Mouse (Mus musculus) retina, embryonic 14.5 days (tissue): ENCODE results near the gene Polr1d.

Experiments
- DNase-seq: peaks from one replicate; pipeline ENCODE4 v3.0.0-alpha.2; 2015; ENCODE audit warnings: low spot score

Polr1d gene

DNA sequence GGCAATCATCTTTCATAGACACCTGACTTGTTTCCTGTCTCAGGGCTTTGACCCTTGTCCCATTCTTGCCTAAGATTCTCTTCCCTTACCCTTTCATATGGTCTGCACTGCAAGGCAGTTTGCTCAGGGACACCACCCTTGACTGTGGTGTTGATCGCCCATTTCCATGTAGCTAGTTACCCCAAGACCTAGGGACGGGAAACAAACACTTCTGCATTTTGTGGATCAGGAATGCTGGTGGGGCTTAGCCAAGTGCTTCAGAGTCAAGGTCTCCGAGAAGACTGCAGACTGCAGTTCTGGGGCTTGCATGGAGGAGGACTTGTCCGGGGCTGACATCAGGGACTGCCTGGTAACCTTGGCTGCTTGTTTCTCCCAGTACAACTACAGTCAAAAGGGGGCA lies 10.0 kb downstream of the Polr1d start:
- DNase-seq: no peak

GRCm38 (mm10) chr5:147089836-147090235 lies 13.0 kb downstream of the Polr1d start:
- no peak for DNase-seq

DNA sequence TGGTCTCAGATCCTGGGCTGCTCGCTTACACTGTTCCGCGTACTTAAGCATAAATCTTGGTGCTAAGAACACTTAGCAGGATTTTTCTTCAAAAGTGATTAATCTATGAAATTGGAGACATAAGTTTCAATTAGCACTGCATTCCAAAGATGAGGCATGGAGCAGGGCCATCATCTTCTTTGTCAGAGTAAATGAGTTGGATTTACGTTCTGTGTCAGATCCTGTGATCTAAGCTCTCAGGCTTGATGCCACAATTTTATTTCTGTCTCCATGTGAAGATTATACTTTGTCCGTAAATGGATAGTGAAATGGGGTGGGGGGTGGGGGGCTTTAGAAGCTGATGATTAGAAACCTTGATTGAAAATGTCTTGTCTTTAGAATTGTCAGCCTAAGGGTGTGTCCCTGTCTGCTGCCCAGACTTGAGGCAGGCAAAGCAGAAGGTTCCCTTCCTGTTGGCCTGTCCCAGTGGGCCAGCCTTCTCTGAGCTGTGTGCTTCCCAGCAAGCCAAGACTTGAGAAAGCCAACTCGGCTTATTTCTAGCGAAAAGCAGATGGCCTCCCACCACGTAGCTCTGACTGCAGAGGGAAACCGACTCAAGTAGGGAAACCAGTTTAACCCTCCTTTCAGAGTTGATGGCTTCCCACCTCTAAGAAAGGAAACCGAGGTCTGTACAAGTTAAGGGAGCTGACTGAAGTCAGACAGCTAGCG lies 13.6 kb downstream of the Polr1d start:
- no peak for DNase-seq

DNA sequence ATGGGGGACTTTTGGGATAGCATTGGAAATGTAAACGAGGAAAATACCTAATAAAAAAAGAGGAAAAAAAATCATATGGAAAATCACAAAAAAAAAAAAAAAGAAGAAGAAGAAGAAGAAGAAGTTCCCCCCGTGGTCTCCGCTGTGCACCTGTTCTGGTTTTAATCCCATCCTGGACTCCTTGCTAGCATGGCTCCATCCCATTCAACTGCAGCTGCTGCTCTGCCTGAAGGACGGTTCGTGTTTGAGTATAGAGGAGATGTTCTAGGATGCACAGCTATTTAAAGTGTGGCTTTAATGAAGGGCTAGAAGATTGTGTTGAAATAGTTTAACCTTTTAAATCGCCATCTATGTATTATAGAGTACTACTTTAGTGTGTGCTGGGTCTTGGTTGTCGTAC lies 15.6 kb downstream of the Polr1d start:
- DNase-seq: no peak

- DNase-seq: no peak
These were observed 17.4 kb downstream of the Polr1d start for GRCm38 (mm10) chr5:147094296-147094695.

GRCm38 (mm10) chr5:147096586-147096985 lies 19.7 kb downstream of the Polr1d start:
- no peak for DNase-seq

DNA sequence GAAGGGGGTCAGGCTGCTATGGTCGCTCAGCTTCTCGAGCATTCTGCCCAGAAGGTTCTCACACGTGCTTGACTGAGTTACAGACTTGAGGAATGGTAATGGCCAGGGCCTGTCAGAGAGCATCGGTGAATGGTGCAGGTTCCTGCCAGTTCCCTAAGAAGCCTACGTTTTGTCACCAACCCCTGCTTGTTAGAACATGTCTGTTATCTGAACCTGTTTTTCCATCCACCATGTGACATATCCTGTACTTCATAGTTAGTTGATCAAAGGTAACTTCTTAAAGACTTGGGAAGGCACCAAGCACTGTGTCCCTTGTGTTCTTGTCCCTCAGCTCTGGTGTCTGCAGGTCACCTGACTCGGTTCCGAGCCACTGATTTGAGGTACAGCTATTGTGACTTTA lies 21.8 kb downstream of the Polr1d start:
- DNase-seq: no peak

- DNase-seq: no peak
These were observed 23.3 kb downstream of the Polr1d start for GRCm38 (mm10) chr5:147100180-147100579.

DNA sequence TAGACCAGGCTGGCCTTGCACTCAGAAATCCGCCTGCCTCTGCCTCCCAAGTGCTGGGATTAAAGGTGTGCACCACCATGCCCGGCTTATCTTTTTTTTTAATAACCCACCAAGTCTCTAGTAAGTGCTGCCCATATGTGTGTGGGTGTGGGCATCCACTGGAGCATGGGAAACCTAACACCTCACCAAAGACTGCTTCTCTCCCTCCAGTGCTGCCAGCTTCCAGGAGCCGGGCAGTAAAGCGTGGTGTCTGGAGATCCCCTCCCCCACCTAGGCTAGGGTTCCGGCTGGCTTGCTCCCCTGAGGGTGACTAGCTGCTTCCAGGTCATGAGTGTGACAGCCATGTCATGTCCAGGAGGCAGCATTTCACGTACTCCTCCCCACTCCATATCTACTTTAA lies 25.4 kb downstream of the Polr1d start:
- DNase-seq: no peak

GRCm38 (mm10) chr5:147107276-147107675 lies 30.4 kb downstream of the Polr1d start:
- no peak for DNase-seq

GRCm38 (mm10) chr5:147108861-147109591 lies 32.2 kb downstream of the Polr1d start:
- DNase-seq: no peak

GRCm38 (mm10) chr5:147114738-147115137 lies 37.9 kb downstream of the Polr1d start:
- DNase-seq: no peak

DNA sequence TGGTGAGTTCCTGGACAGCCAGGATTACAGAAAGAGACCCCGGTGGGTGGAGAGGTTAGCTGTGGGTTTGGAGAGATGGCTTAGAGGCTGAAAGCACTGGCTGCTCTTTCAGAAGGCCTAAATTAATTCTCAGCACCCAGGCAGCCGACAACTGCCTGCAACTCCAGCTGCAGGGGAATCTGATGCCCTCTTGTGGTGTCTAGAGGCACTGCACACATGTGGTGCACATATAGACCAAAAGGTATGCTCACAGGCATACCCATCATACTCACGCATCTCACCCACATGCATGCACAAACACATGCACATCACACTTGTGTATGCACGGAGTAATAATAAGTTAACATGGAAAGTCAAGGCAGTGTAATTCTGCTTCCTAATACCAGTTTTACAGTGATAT lies 38.8 kb downstream of the Polr1d start:
- no peak for DNase-seq

- no peak for DNase-seq
These were observed 40.2 kb downstream of the Polr1d start for GRCm38 (mm10) chr5:147117027-147117426.

DNA sequence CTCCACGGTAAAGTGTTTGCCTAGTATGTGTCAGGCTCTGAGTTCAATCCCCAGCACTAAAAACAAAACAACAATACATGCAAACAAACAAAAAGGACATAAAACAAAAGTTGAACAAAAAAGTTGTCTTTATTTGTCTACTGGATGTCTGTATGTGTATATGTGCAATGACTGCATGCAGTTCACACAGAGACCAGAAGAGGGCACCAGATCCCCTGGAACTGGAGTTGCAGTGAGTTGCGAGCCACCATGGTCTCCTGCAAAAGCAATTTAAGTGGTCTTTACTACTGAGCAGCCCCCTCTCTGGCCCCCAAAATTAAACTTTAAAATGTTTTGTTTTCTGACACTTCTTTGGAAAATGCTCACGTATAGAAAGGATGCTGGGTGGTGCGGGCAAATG lies 44.3 kb downstream of the Polr1d start:
- peak; percentile 32 for DNase-seq

DNA sequence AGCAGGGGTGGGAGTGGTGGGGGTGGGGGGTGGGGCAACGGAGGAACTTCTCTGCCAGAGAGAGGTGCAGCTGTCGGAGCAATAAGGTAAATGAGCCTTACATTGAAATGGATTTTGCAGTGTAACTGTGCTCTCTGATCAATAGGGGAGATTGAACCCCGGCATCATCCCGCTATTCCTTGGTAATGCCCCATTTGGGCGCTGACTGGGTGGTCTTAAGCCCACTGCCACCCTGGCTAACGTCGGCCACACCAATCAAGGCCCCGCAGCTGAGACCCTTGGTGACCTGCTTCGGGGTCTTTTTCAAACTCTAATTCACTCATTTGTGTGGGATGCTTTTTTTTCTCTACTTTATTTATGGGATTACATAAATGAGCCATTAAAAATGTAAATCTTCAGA lies 47.9 kb downstream of the Polr1d start:
- no peak for DNase-seq

- DNase-seq: no peak
These were observed 48.8 kb downstream of the Polr1d start for GRCm38 (mm10) chr5:147125542-147126185.

- no peak for DNase-seq
These were observed 51.0 kb downstream of the Polr1d start for GRCm38 (mm10) chr5:147127860-147128259.

- no peak for DNase-seq
These were observed 52.6 kb downstream of the Polr1d start for GRCm38 (mm10) chr5:147129484-147129883.

- DNase-seq: no peak
These were observed 55.1 kb downstream of the Polr1d start for GRCm38 (mm10) chr5:147131912-147132311.

- no peak for DNase-seq
These were observed 56.8 kb downstream of the Polr1d start for GRCm38 (mm10) chr5:147133662-147134061.

DNA sequence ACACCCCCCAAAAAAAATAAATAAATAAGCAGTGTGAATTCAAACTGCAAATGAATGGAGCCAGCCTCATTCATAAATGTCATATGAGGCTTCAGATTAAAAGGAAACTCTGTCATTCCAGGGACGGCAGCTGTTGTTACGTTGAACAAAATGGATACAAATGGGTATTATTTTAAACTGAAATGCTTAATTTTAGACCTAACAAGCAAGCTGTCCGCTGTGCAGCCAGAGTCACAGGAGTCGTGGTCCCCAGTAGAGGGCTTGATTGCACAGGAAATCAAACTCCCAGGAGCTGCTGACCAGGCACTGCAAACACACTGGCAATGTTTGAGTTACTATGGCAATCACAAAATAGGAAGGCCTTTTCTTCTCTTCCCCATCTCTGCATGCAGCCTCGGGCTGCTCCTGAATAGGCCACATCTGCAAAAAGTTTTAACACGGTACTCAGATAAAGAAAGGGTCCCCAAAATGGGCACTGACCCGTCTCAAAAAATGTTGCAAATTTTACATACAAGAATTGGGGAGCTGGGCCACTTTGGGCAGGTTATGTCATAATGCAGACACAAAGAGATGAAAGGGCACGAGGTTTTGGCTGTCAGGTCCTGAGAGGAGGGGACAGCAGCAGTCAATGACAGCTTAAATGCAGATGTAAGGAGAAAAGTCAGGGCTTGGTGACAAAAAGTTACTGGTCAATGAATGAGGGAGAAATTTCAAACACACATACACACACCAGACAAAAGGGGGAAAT lies 57.7 kb downstream of the Polr1d start:
- no peak for DNase-seq

DNA sequence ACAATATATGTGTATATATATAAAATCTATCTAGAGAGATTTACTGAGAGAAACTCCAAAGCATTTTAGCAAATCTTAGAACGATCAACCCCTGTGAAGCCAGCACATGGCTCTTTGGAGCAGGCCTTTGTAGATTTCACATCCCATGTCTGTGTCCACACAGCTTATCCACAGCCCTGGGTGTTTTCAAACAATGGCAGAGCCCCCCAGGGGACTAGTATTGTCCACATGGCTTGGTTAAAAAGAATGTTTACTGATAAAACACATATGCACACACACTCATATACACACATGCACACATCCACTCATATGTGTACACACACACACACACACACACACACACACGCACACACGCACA lies 58.2 kb downstream of the Polr1d start:
- no peak for DNase-seq
